Mouse (Mus musculus): ENCODE results near the gene Ifitm3. TPM values are rescaled to one million over a fixed set of nuclear protein-coding genes. Genes with fewer than 3 reads are reported as not detected.

Gene Ifitm3
- 157 and 218 TPM in 2 replicates for polyA plus RNA-seq (2015; fragmentation: Nextera tagmentation; extraction: Ambion mirVana)

DNA sequence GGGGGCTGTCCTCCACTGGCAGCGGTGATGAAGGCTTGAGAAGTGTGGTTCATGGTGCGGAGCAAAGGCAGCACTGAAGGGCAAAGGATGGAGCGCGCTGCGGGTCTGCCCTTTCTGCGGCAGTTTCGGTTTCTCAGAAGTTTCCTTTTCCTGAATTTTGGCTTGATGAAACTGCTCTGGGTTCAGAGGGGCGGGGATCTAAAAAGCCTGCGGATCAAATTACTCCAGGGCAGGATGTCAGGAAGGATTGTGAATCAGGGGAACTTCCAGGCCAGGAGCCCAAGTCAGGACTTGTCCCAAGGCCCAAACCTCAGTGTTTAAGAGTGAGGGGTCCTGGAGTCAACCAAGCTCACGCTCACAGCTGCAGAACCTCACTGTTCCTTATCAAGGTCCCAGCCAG, at the start of gene Ifitm3:
Gene Ifitm3 (minus strand): TSS at position 178 of the 400 bp plus-strand sequence.
- Histone ChIP-seq H3K27ac (ENCODE audit: low read length) (peak within 1 kb of the TSS; percentile 54), H3K27me3 (ENCODE audit: control insufficient read depth, insufficient read depth, low read length) (no peaks in the 10 kb centered on the region), H3K9ac (ENCODE audit: low read length) (peak within 1 kb of the TSS; percentile 65), H3K36me3 (ENCODE audit: control insufficient read depth, insufficient read depth) (no peaks in the 10 kb centered on the region), H3K4me1 (ENCODE audit: control insufficient read depth, insufficient read depth, low read length) (peaks cover 13% of the 10 kb centered on the region), H3K9me3 (replicated peaks; ENCODE audit: control insufficient read depth, low read length) (no peaks in the 10 kb centered on the region), H3K4me2 (ENCODE audit: low read depth, low read length) (peak within 1 kb of the TSS; percentile 47), H3K4me3 (ENCODE audit: low read length) (peak within 1 kb of the TSS; percentile 50)
- ATAC-seq (replicated peaks; ENCODE audit: extremely low read depth, insufficient read depth, low FRiP score): peak; percentile 45
- 16% methylated on average over 10 of the region's 10 CpGs for WGBS

DNA sequence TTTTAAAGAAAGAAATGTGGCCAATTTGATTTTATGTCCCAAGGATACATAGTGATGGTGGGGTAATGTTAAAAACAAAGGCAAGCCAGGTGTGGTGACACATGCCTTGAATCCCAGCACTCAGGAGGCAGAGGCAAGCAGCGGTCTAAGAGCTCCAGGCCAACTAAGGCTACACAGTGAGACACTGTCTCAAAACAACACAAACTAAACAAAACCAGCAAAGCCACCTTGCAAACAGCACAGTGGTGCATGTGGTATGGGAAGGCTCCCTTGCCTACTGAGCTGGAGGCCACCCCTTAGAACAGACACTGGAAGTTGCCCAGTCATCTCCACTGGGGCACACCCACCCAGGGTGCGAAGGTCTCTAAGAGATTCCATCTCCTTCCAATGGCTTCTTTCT, 49.4 kb upstream of the Ifitm3 start:
- H3K36me3 ChIP-seq (ENCODE audit: control insufficient read depth, insufficient read depth): no peaks in the 10 kb centered on the region
- 70% methylated on average over 2 of the region's 2 CpGs for WGBS
- no peak overlapping the region for H3K4me3 ChIP-seq (ENCODE audit: low read length)
- H3K27me3 ChIP-seq (ENCODE audit: control insufficient read depth, insufficient read depth, low read length): peaks cover 49% of the 10 kb centered on the region
- H3K4me2 ChIP-seq (ENCODE audit: low read depth, low read length): no peak overlapping the region; the same call in 1 of the 2 replicates
- no peak overlapping the region for H3K9ac ChIP-seq (ENCODE audit: low read length)
- H3K27ac ChIP-seq (ENCODE audit: low read length): no peak overlapping the region
- peaks cover 7% of the 10 kb centered on the region for H3K4me1 ChIP-seq (ENCODE audit: control insufficient read depth, insufficient read depth, low read length)
- ATAC-seq (replicated peaks; ENCODE audit: extremely low read depth, insufficient read depth, low FRiP score): no peak
- peaks cover 3% of the 10 kb centered on the region for H3K9me3 ChIP-seq (replicated peaks; ENCODE audit: control insufficient read depth, low read length)

DNA sequence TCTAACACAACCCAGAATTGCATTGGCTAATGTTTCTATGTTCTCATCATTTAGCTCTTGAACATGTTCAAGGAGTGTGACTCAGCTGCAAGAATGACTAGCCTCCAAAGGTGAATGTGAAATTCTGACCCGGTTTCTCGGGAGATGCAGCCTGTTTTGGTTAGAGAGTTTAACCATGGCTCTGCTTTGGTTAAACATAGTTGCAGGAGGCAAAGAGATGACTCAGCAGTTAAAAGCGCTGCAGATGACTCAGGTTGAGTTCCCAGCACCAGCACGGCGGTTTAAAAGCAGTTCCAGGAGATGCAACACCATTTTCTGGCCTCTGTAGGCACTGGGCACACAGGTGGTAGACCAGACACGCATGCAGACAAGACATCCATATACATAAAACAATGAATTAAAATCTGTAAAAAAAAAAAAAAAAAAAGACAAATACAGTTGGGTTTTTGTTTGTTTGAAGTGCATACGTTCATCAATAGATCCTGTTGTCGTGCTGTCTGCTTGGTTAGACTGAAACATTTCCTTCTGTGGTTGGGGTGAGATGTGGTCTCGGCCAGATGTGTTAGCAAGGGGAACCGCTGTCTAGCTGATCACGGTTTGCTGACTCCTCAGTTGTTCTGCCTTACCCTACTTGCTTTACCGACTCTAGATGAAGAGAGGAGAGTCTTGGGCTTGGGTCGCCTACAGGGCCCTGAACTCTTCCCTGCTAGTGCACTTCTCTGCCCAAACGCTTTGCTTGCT, 48.2 kb upstream of the Ifitm3 start:
- no peak overlapping the region for H3K9ac ChIP-seq (ENCODE audit: low read length)
- H3K36me3 ChIP-seq (ENCODE audit: control insufficient read depth, insufficient read depth): no peaks in the 10 kb centered on the region
- H3K27ac ChIP-seq (ENCODE audit: low read length): no peak overlapping the region
- peaks cover 7% of the 10 kb centered on the region for H3K4me1 ChIP-seq (ENCODE audit: control insufficient read depth, insufficient read depth, low read length)
- H3K4me3 ChIP-seq (ENCODE audit: low read length): no peak overlapping the region
- peaks cover 48% of the 10 kb centered on the region for H3K27me3 ChIP-seq (ENCODE audit: control insufficient read depth, insufficient read depth, low read length)
- WGBS: 79% methylated on average over 14 of the region's 14 CpGs
- peaks cover 3% of the 10 kb centered on the region for H3K9me3 ChIP-seq (replicated peaks; ENCODE audit: control insufficient read depth, low read length)
- no peak for ATAC-seq (replicated peaks; ENCODE audit: extremely low read depth, insufficient read depth, low FRiP score)
- H3K4me2 ChIP-seq (ENCODE audit: low read depth, low read length): no peak overlapping the region

DNA sequence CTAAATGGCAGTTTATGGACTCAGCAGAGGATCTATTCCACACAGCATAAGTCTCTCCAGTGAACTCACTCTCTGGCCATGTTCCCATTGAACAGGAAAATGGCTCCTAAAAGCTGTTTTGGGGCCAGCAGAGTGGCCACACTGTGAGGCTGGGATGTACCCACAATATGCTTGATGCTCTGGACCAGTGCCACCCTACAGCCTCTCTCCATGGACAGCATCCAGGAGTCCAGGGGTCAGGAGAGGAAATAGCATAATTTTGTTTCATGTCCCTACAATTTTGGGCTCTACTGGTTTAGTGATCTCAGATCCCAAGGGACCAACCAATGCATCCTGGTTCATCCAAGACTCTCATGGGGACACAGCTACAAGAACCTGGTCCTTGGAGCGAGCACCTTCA, 47.0 kb upstream of the Ifitm3 start:
- Histone ChIP-seq H3K4me3 (ENCODE audit: low read length) (no peak overlapping the region), H3K9me3 (replicated peaks; ENCODE audit: control insufficient read depth, low read length) (peaks cover 3% of the 10 kb centered on the region), H3K9ac (ENCODE audit: low read length) (no peak overlapping the region), H3K27ac (ENCODE audit: low read length) (no peak overlapping the region), H3K27me3 (ENCODE audit: control insufficient read depth, insufficient read depth, low read length) (peaks cover 39% of the 10 kb centered on the region), H3K36me3 (ENCODE audit: control insufficient read depth, insufficient read depth) (no peaks in the 10 kb centered on the region), H3K4me1 (ENCODE audit: control insufficient read depth, insufficient read depth, low read length) (peaks cover 7% of the 10 kb centered on the region), H3K4me2 (ENCODE audit: low read depth, low read length) (no peak overlapping the region)
- 78% methylated on average over 1 of the region's 1 CpGs for WGBS
- ATAC-seq (replicated peaks; ENCODE audit: extremely low read depth, insufficient read depth, low FRiP score): no peak

DNA sequence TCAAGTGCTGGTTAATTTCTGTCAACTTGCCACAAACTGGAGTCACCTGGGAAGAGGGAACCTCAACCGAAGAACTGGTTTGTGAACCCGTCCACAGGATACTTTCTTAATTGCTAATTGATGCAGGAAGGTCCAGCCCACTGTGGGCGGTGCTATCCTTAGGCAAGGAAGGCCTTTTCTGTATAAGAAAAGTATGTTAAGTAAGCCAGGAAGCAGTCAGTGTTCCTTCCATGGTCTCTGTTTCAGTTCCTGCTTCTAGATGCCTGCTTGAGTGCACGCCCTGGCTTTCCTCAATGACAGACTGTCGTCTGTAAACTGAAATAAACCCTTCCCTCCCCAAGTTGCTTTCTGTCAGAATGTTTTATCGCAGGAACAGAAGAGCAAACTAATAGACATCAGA, 46.4 kb upstream of the Ifitm3 start:
- H3K4me2 ChIP-seq (ENCODE audit: low read depth, low read length): no peak overlapping the region
- H3K27me3 ChIP-seq (ENCODE audit: control insufficient read depth, insufficient read depth, low read length): peaks cover 34% of the 10 kb centered on the region
- H3K4me1 ChIP-seq (ENCODE audit: control insufficient read depth, insufficient read depth, low read length): peaks cover 7% of the 10 kb centered on the region
- H3K9me3 ChIP-seq (replicated peaks; ENCODE audit: control insufficient read depth, low read length): peaks cover 3% of the 10 kb centered on the region
- no peak for ATAC-seq (replicated peaks; ENCODE audit: extremely low read depth, insufficient read depth, low FRiP score)
- no peak overlapping the region for H3K27ac ChIP-seq (ENCODE audit: low read length)
- no peak overlapping the region for H3K4me3 ChIP-seq (ENCODE audit: low read length)
- WGBS: 81% methylated on average over 6 of the region's 6 CpGs
- no peaks in the 10 kb centered on the region for H3K36me3 ChIP-seq (ENCODE audit: control insufficient read depth, insufficient read depth)
- H3K9ac ChIP-seq (ENCODE audit: low read length): no peak overlapping the region

DNA sequence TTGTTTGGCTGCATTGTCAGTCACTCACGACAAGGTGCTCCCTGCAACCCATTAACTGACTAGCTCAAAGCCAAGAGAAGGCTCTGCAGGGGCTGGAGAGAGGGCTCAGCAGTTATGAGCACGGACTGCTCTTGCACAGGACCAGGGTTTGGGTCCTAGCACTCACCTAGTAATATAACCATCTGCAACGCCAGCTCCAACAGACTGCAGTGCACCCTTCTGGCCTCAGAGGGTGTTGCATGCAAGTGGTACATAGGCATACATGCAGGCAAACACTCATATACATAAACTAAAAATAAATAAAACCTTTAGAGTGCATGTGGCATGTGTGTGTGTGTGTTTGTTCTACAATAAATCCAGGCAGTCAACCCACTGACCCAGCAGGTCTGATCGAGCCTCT, 45.2 kb upstream of the Ifitm3 start:
- H3K27me3 ChIP-seq (ENCODE audit: control insufficient read depth, insufficient read depth, low read length): peaks cover 26% of the 10 kb centered on the region
- no peak overlapping the region for H3K9ac ChIP-seq (ENCODE audit: low read length)
- WGBS: 75% methylated on average over 4 of the region's 4 CpGs
- H3K4me3 ChIP-seq (ENCODE audit: low read length): no peak overlapping the region
- ATAC-seq (replicated peaks; ENCODE audit: extremely low read depth, insufficient read depth, low FRiP score): no peak
- H3K27ac ChIP-seq (ENCODE audit: low read length): no peak overlapping the region
- no peak overlapping the region for H3K4me2 ChIP-seq (ENCODE audit: low read depth, low read length)
- H3K9me3 ChIP-seq (replicated peaks; ENCODE audit: control insufficient read depth, low read length): peaks cover 3% of the 10 kb centered on the region
- H3K36me3 ChIP-seq (ENCODE audit: control insufficient read depth, insufficient read depth): no peaks in the 10 kb centered on the region
- H3K4me1 ChIP-seq (ENCODE audit: control insufficient read depth, insufficient read depth, low read length): peaks cover 5% of the 10 kb centered on the region; the same call in 1 of the 2 replicates

DNA sequence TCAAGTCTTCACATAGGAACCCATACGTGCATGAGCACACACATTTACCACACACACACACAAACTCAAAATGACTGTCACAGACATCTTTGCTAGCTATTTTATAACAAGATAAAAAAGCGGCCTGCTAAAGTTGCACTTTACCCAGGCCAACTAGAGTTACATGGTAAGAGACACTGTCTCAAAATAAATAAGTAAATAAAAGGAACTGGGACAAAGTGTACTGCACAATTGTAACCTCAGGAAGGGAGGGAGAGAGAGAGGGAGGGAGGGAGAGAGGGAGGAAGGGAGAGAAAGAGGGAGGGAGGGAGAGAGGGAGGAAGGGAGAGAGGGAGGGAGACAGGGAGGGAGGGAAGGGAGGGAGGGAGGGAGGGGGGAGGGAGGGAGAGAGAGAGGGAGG, 41.9 kb upstream of the Ifitm3 start:
- Histone ChIP-seq H3K4me2 (ENCODE audit: low read depth, low read length) (no peak overlapping the region), H3K4me1 (ENCODE audit: control insufficient read depth, insufficient read depth, low read length) (peaks cover 5% of the 10 kb centered on the region), H3K4me3 (ENCODE audit: low read length) (no peak overlapping the region), H3K27me3 (ENCODE audit: control insufficient read depth, insufficient read depth, low read length) (peaks cover 12% of the 10 kb centered on the region), H3K36me3 (ENCODE audit: control insufficient read depth, insufficient read depth) (no peaks in the 10 kb centered on the region), H3K9ac (ENCODE audit: low read length) (no peak overlapping the region), H3K27ac (ENCODE audit: low read length) (no peak overlapping the region), H3K9me3 (replicated peaks; ENCODE audit: control insufficient read depth, low read length) (peaks cover 3% of the 10 kb centered on the region)
- ATAC-seq (replicated peaks; ENCODE audit: extremely low read depth, insufficient read depth, low FRiP score): no peak
- 79% methylated on average over 2 of the region's 2 CpGs for WGBS

DNA sequence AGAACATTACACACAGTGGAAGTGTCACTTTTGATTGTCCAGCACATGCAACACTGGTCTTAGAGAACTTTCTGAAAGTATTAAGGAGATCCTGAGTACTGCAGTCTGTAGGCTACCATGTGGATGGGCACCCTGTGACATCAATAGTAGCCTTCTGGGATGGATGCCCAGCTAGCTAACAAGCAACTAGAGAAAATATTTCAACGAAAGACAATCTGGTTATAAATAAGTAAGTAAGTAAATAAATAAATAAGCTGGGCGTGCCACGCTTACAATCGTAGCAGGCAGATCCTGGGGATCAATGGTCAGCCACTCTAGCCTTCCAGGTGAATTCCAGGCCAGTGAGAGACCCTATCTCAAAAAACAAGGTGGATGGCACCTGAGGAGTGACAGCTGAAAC, 41.4 kb upstream of the Ifitm3 start:
- no peaks in the 10 kb centered on the region for H3K36me3 ChIP-seq (ENCODE audit: control insufficient read depth, insufficient read depth)
- H3K4me3 ChIP-seq (ENCODE audit: low read length): no peak overlapping the region
- 84% methylated on average over 4 of the region's 4 CpGs for WGBS
- H3K27me3 ChIP-seq (ENCODE audit: control insufficient read depth, insufficient read depth, low read length): peaks cover 8% of the 10 kb centered on the region
- ATAC-seq (replicated peaks; ENCODE audit: extremely low read depth, insufficient read depth, low FRiP score): no peak
- no peak overlapping the region for H3K27ac ChIP-seq (ENCODE audit: low read length)
- H3K4me2 ChIP-seq (ENCODE audit: low read depth, low read length): no peak overlapping the region
- H3K9ac ChIP-seq (ENCODE audit: low read length): no peak overlapping the region
- peaks cover 9% of the 10 kb centered on the region for H3K4me1 ChIP-seq (ENCODE audit: control insufficient read depth, insufficient read depth, low read length)
- H3K9me3 ChIP-seq (replicated peaks; ENCODE audit: control insufficient read depth, low read length): peaks cover 3% of the 10 kb centered on the region

DNA sequence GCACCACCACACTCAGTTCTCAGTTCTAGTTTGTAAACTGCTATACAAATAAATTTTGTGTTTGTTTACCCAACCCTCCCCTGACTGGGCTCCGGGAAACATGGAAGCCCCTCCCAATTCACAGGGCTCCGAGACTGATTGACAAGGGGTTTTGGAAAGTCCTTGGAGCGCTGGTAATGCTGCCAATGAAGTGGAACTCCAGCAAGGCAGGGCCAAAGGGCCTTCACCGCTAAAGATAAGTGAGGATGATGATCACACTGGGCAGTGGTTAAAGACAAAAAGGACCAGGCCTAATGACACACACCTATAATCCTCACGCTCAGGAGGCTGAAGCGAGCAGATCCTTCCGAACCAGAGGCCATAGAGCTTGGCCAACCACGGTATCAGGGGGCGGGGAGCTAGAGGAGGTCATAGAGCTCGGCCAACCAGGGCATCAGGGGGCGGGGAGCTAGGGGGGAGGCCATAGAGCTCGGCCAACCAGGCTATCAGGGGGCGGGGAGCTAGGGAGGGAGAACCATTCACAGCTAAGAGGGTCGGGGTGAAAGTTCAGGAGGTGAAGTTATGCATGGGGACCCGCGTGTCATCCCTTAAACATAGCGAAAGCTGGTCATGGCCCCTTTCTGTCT, 40.6 kb upstream of the Ifitm3 start:
- no peak overlapping the region for H3K27ac ChIP-seq (ENCODE audit: low read length)
- H3K9me3 ChIP-seq (replicated peaks; ENCODE audit: control insufficient read depth, low read length): peaks cover 3% of the 10 kb centered on the region
- no peak overlapping the region for H3K4me3 ChIP-seq (ENCODE audit: low read length)
- peaks cover 9% of the 10 kb centered on the region for H3K4me1 ChIP-seq (ENCODE audit: control insufficient read depth, insufficient read depth, low read length)
- H3K9ac ChIP-seq (ENCODE audit: low read length): no peak overlapping the region
- ATAC-seq (replicated peaks; ENCODE audit: extremely low read depth, insufficient read depth, low FRiP score): no peak
- H3K36me3 ChIP-seq (ENCODE audit: control insufficient read depth, insufficient read depth): no peaks in the 10 kb centered on the region
- no peak overlapping the region for H3K4me2 ChIP-seq (ENCODE audit: low read depth, low read length)
- H3K27me3 ChIP-seq (ENCODE audit: control insufficient read depth, insufficient read depth, low read length): peaks cover 8% of the 10 kb centered on the region
- WGBS: 62% methylated on average over 17 of the region's 17 CpGs

Data from heart, embryonic 16.5 days (tissue).